Mouse (Mus musculus) kidney, adult 2 months (tissue): ENCODE measurements around the gene Nsun4.

Experiments
- CTCF ChIP-seq: fragments of 200-500 bp; conservative IDR thresholded peaks from 2 replicates; pipeline ENCODE4 v1.5.1; 2011; ENCODE audit warnings: low read depth, mild to moderate bottlenecking, control low read depth, low read length, moderate library complexity, mixed read lengths; ENCODE audit not compliant: insufficient read depth, insufficient read length
- POLR2A ChIP-seq: fragments of 200-500 bp; IDR thresholded peaks from one replicate; pipeline ENCODE4 v1.6.1; 2011; ENCODE audit warnings: low read depth, low read length, control low read depth

GRCm38 (mm10) chr4:116075631-116076368 is 22.1 kb upstream of the Nsun4 start:
- no peak; the same call in 1 of the 2 replicates for TF ChIP-seq CTCF
- TF ChIP-seq POLR2A = no peak
